Comparison of ENCODE assay signal across 10 mouse cellular contexts in genomic region chr1:125639501-125640253, GRCm38 (mm10). TPM values are rescaled to one million over a fixed set of nuclear protein-coding genes. Genes with fewer than 3 reads are reported as not detected.
DNase-seq lines count a peak whose midpoint lies in the region; ATAC-seq lines count a peak whose summit lies in the region.
"Had no signal": no experiment of that assay in that cellular context is flagged by ENCODE, and none has a peak within 500 bp of the region (broad histone marks: within the 10 kb centered on the region; RNA-seq: fewer than 3 reads in every experiment).

No protein-coding gene starts in this region.

- H3K27ac ChIP-seq in heart, embryonic 10.5 days = no peak overlapping the region
- H3K27ac ChIP-seq in limb, embryonic 15.5 days = no peak overlapping the region
- H3K27ac ChIP-seq in liver, embryonic 11.5 days (ENCODE audit: low read depth, low read length) = no peak overlapping the region
- H3K27ac ChIP-seq: lung, embryonic 15.5 days had no signal

- no peak overlapping the region for H3K4me3 ChIP-seq in heart, embryonic 10.5 days
- H3K4me3 ChIP-seq in limb, embryonic 15.5 days = no peak overlapping the region
- H3K4me3 ChIP-seq in liver, embryonic 11.5 days (ENCODE audit: low read depth, low read length) = no peak overlapping the region
- H3K4me3 ChIP-seq: lung, embryonic 15.5 days had no signal

- intact Hi-C loops in heart, postnatal 36 days (cut with DNase I) = no loop called here

- no peak for ATAC-seq in limb, embryonic 15.5 days (ENCODE audit: insufficient number of reproducible peaks, low FRiP score, low TSS enrichment, low read depth)
- no peak for ATAC-seq in liver, embryonic 11.5 days (replicated peaks; ENCODE audit: low FRiP score)

- no peaks in the 10 kb centered on the region for H3K9me3 ChIP-seq in heart, embryonic 10.5 days
- H3K9me3 ChIP-seq in limb, embryonic 15.5 days = no peaks in the 10 kb centered on the region
- H3K9me3 ChIP-seq in liver, embryonic 11.5 days (ENCODE audit: control insufficient read depth, low read length) = no peaks in the 10 kb centered on the region
- H3K9me3 ChIP-seq: G1E; lung, embryonic 15.5 days had no signal

- WGBS in heart, embryonic 10.5 days = 90% methylated on average over 8 of the region's 8 CpGs
- 42% methylated on average over 8 of the region's 8 CpGs for WGBS in limb, embryonic 15.5 days
- 86% methylated on average over 8 of the region's 8 CpGs for WGBS in liver, embryonic 11.5 days

- H3K4me1 ChIP-seq in heart, embryonic 10.5 days = no peaks in the 10 kb centered on the region
- peaks cover 8% of the 10 kb centered on the region for H3K4me1 ChIP-seq in limb, embryonic 15.5 days
- no peaks in the 10 kb centered on the region for H3K4me1 ChIP-seq in liver, embryonic 11.5 days (replicated peaks; ENCODE audit: control insufficient read depth, insufficient read depth, low read length)
- H3K4me1 ChIP-seq: lung, embryonic 15.5 days had no signal

- peak overlapping the region; percentile 3; the same call in 1 of the 2 replicates for H3K4me2 ChIP-seq in limb, embryonic 15.5 days
- no peak overlapping the region for H3K4me2 ChIP-seq in liver, embryonic 11.5 days
- H3K4me2 ChIP-seq: lung, embryonic 15.5 days had no signal

- no peak overlapping the region for H3K9ac ChIP-seq in limb, embryonic 15.5 days
- H3K9ac ChIP-seq in liver, embryonic 11.5 days (ENCODE audit: low read depth, low read length) = no peak overlapping the region
- H3K9ac ChIP-seq: lung, embryonic 15.5 days had no signal

- peak; percentile 33 to 35 for DNase-seq in heart, postnatal 36 days
- no peak for DNase-seq in heart, embryonic 10.5 days (ENCODE audit: low spot score)
- DNase-seq in ovary, postnatal 36 days (ENCODE audit: low spot score) = peak; percentile 8
- no peak for DNase-seq in ovary, postnatal 10 days (ENCODE audit: low spot score)
- DNase-seq in cerebellum, postnatal 25 days = peak; percentile 5 to 12
- DNase-seq in liver, embryonic 11.5 days (ENCODE audit: low spot score) = no peak
- no peak for DNase-seq in kidney, postnatal 36 days

- no peaks in the 10 kb centered on the region for H3K27me3 ChIP-seq in heart, embryonic 10.5 days (ENCODE audit: insufficient read depth, poor library complexity, severe bottlenecking)
- no peaks in the 10 kb centered on the region for H3K27me3 ChIP-seq in limb, embryonic 15.5 days
- no peaks in the 10 kb centered on the region for H3K27me3 ChIP-seq in liver, embryonic 11.5 days (replicated peaks; ENCODE audit: control insufficient read depth, insufficient read depth, low read length)
- H3K27me3 ChIP-seq: lung, embryonic 15.5 days had no signal

- H3K36me3 ChIP-seq in heart, embryonic 10.5 days = no peaks in the 10 kb centered on the region
- no peaks in the 10 kb centered on the region for H3K36me3 ChIP-seq in limb, embryonic 15.5 days
- no peaks in the 10 kb centered on the region for H3K36me3 ChIP-seq in liver, embryonic 11.5 days (ENCODE audit: control insufficient read depth, insufficient read depth, low read length)
- H3K36me3 ChIP-seq: G1E; lung, embryonic 15.5 days had no signal

RNA-seq across cellular contexts. Expression of gene Gpr39, which starts 37.1 kb away (rescaled TPM):
- under 1 TPM; 0.41 to 0.69 TPM for total RNA-seq in heart, postnatal 36 days (2021)
- polyA plus RNA-seq in heart, embryonic 10.5 days (2016; fragmentation: Nextera tagmentation; extraction: Ambion mirVana) = 3.1 and 4.5 TPM in 2 replicates
- 0.15 and 0.28 TPM in 2 replicates for polyA plus RNA-seq in limb, embryonic 15.5 days (2015; fragmentation: Nextera tagmentation; extraction: Ambion mirVana)
- 3.7 and 4.9 TPM in 2 replicates for polyA plus RNA-seq in liver, embryonic 11.5 days (2014; fragmentation: Nextera tagmentation; extraction: Ambion mirVana)
- polyA plus RNA-seq: G1E had no signal

Comparison
In these comparisons a context has a peak if more than half of its experiments do, and no peak if none do; other contexts are left out.
1. DNase-seq: peak in heart, postnatal 36 days (2 of 2), ovary, postnatal 36 days (single experiment) and cerebellum, postnatal 25 days (2 of 2); none in heart, embryonic 10.5 days (single experiment), ovary, postnatal 10 days (single experiment), liver, embryonic 11.5 days (single experiment) and kidney, postnatal 36 days (0 of 2).